Mouse (Mus musculus) cerebellum, adult 9-11 months (tissue): ENCODE measurements at regions not wholly inside any gene's neighbourhood (a gene's known extent, or its start where the extent isn't known, plus 50 kb on each side); places are given as distances from the start of the nearest gene placed in this dataset.

Experiments
- DNase-seq: peaks from one replicate; pipeline ENCODE4 v3.0.0; 2022

GRCm38 (mm10) chr6:12140596-12140995, 233.0 kb downstream of the Phf14 start:
- no peak for DNase-seq

GRCm38 (mm10) chr6:12145216-12145615, 237.6 kb downstream of the Phf14 start:
- DNase-seq = no peak

DNA sequence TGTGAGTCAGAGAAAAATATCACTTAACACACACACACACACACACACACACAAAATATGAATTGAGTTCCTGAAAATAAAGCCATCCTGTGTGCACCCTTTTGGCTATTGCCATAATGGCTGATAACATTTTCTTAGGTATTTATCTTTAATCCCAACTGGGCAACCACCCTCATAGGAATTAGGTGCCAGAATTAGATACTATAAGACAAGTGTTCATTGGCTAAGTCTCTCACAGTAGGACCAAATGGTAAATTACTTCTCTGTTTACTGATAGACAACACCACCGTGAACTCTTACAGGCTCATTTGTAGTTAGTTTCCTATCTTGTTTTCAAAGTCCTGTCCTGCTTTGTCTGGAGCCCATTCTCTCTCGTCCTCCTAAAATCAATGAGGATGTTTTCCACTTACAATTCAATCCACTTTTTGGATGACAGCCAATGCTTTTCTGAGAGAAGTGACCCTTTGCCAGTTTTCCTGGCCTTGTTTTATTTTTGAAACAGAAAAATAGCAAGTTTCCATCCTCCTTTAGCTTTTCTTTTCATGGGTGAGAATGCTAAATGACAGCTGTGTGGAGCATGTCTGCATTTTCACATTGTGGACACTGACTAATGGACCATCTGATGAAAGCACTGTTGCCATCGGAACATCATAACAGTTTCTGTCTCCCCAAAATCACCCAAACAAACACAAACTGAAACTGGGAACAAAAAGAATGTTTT, 243.2 kb downstream of the Phf14 start:
- DNase-seq = no peak

DNA sequence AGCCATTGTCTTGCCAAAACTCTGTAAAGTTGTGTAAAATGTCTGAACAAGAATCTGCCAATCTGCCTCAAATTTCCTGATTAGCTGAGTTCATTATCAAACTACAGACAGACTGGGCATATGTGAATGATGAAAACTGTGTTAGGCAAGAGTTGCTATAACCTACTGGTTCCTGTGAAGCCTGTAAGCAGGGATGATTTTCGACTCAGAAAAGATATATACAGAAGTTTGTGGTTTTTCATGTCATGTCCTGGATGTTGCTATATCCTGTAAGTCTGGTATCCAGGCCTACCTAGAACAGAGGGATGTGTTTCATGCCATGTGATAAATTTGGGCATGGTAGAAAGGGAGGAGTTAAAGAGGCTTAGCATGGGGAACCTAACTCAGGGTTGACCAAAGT, 256.4 kb downstream of the Phf14 start:
- DNase-seq = no peak

GRCm38 (mm10) chr6:12168533-12168932, 260.9 kb downstream of the Phf14 start:
- peak; percentile 9 for DNase-seq

- peak; percentile 81 for DNase-seq
Measured at GRCm38 (mm10) chr6:12169431-12169830, 261.8 kb downstream of the Phf14 start.

DNA sequence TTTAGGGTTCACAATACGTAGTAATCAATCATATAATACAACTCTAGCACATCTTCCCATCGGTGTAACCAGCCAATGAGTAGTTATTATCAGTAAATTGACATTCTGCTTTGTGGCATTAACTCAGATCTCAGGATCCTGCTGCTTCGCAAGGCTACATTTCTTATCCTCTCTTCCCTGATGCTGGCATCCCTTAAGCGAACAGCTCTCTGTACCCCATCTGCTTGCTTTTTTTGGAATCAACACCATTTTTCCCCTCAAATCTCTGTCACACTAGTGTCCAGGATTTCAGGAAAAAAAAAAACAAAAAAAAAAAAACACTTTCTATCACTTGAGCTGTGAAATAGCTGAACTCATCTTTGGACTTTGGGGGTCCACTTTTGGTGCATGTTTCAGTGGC, 263.1 kb downstream of the Phf14 start:
- no peak for DNase-seq

DNA sequence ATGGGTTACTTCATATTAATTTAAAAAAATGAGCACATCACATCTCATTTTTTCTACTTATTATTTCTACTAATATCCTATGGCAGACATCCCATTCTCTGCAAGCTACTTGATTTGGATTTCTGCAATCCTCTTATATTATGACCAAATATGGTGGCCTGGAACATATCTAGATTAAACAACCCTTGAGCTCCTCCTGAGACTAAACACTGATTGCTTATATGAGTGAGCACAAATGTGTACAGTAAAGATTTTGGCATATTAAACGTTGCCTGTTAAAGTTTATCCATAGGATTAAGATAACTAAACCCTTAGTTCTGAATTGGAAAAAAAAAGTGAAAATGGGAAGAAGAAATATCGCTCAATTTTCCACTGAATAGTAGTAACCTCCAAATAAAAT, 263.6 kb downstream of the Phf14 start:
- DNase-seq = no peak

GRCm38 (mm10) chr6:12177996-12178395, 270.4 kb downstream of the Phf14 start:
- no peak for DNase-seq

GRCm38 (mm10) chr6:12180951-12181350, 273.3 kb downstream of the Phf14 start:
- DNase-seq = no peak

DNA sequence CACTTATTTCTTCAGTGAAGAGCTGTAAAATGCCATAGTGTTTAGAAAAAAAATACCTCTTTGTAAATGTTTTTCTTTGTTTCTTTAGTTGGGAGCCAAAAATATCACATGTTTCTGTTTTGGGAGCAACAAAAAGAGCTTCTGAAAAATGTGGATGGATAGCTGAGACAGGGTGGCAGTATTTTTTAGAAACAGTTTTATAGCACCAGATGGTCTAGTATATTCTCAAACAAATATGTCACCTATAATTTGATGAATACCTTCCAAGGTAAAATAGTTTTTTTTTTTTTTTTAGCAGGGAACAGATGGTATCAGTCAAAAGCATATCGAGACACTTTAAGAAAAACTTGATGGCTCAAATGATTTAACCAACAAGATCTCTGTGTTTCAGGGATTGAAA, 302.6 kb downstream of the Phf14 start:
- DNase-seq = no peak

DNA sequence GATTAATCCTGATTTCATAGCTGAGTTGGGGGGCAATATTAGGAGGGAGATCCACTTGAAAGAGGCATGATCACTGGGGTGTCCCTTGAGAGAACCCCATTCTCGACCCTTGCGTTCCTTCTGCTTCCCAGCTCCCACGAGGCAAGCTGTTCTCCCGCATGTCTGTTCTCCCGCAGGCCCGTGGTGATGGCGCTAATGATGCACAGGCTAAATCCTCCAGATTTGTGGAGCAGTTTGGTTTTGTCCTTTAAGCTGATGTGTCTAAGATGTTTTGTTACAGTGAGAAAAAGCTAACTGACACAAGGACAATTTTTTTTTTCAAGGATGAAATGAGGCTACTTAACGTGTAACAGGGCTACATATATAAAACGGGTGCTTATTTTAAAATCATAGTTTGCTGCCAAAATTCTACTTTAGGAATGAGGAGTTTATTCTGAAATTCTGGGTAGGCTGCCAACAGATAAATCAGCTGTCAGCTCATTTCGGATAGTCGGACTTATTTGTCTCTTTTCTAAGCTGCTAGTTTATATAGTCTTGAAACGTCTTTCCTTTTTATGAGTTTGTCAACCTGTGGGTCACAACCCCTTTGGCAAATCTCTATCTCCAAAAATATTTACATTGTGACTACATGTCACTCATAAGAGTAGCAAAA, 307.0 kb downstream of the Phf14 start:
- no peak for DNase-seq

GRCm38 (mm10) chr6:12215178-12215553, 307.6 kb downstream of the Phf14 start:
- no peak for DNase-seq

DNA sequence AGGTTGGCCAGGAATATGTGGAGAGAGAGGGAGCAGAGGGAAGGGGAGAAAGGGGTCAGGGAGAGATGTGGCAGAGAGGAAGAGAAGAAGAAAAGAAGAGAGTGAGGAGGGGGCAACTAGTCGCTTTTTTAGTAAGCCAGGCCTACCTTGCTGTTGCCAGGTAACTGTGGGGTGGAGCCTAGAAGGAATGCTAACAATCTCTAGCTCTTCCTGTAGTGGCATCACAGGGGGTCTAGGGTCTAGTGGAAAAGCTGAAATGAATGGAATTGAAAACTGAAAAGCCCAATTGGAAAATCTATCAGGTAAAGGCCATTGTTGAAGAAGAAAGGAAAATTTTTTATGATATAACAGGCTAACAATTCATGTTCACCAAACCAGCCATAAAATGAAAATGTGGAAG, 336.5 kb downstream of the Phf14 start:
- DNase-seq = no peak

- peak; percentile 41 for DNase-seq
Measured at GRCm38 (mm10) chr6:12247975-12248374, 340.4 kb downstream of the Phf14 start.

GRCm38 (mm10) chr6:12248599-12248998, 341.0 kb downstream of the Phf14 start:
- peak; percentile 77 for DNase-seq

- no peak for DNase-seq
Measured at GRCm38 (mm10) chr6:12254507-12254906, 346.9 kb downstream of the Phf14 start.

GRCm38 (mm10) chr6:12255434-12255833, 347.8 kb downstream of the Phf14 start:
- DNase-seq = no peak

GRCm38 (mm10) chr6:12258273-12258672, 350.7 kb downstream of the Phf14 start:
- DNase-seq = no peak

GRCm38 (mm10) chr6:12258940-12259481, 351.4 kb downstream of the Phf14 start:
- DNase-seq = no peak

- DNase-seq = no peak
Measured at GRCm38 (mm10) chr6:12259629-12260028, 352.0 kb downstream of the Phf14 start.

DNA sequence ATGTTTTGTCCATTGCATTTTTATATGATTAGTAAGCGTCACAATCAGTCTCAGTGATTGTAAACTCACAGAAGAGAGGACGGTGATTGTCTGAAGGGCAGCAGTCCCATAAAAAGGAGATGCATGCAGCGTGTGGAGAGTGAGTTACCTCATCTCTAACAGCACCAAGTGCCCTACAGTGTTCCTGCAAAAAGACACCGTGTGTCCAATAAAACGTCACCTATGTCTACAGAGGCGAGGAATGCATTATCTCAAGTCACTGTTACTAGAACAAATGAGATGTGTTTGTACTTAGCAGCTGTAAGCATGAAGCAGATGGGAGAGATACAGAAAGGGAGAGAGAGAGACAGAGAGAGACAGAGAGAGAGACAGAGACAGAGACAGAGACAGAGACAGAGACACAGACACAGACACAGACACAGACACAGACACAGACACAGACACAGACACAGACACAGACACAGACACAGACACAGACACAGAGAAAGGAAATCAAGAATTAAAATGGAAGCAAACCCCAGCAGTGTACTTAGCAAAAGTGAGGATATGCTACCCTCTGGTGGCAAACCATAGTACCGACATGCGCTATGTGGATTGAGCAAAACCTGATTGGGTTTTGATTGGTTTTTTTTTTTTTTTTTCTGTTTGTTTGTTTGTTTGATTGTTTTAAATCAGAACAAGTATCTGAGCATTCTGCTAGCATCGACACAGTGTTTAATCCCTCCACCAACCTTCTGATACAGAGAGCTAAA, 352.9 kb downstream of the Phf14 start:
- peak; percentile 61 for DNase-seq
